Mouse (Mus musculus) kidney, embryonic 14.5 days (tissue): ENCODE measurements at regions not wholly inside any gene's neighbourhood (a gene's known extent, or its start where the extent isn't known, plus 50 kb on each side); places are given as distances from the start of the nearest gene placed in this dataset.

Experiments used
- ATAC-seq: fragments of 200-750 bp; cut with Nextera tagmentation; 2 replicates; pipeline ENCODE4 v1.8.0; 2017; ENCODE audit warnings: moderate number of reproducible peaks, mild to moderate bottlenecking, moderate TSS enrichment, moderate library complexity; ENCODE audit not compliant: low FRiP score, low TSS enrichment
- H3K27ac ChIP-seq: fragments of 300-500 bp; sonication (generic); 2 replicates; pipeline ENCODE4 v1.5.1; 2014; ENCODE audit warnings: low read depth, mild to moderate bottlenecking, low read length, moderate library complexity, mixed read lengths
- H3K27me3 ChIP-seq: fragments of 300-500 bp; sonication (generic); 2 replicates; pipeline ENCODE4 v1.6.1; 2014; ENCODE audit warnings: mild to moderate bottlenecking, low read length; ENCODE audit not compliant: control insufficient read depth, insufficient read depth
- H3K36me3 ChIP-seq: fragments of 300-500 bp; sonication (generic); 2 replicates; pipeline ENCODE4 v1.6.1; 2014; ENCODE audit warnings: low read length, mixed read lengths; ENCODE audit not compliant: control insufficient read depth, insufficient read depth
- H3K4me1 ChIP-seq: fragments of 300-500 bp; sonication (generic); 2 replicates; pipeline ENCODE4 v1.6.1; 2014; ENCODE audit warnings: low read length, mixed read lengths; ENCODE audit not compliant: control insufficient read depth, insufficient read depth
- H3K4me2 ChIP-seq: fragments of 300-500 bp; sonication (generic); replicated peaks from 2 replicates; pipeline ENCODE4 v1.6.1; 2014; ENCODE audit warnings: low read depth, mild to moderate bottlenecking, low read length
- H3K4me3 ChIP-seq: fragments of 300-500 bp; sonication (generic); 2 replicates; pipeline ENCODE4 v1.5.1; 2014; ENCODE audit warnings: mild to moderate bottlenecking, low read length
- H3K9ac ChIP-seq: fragments of 300-500 bp; sonication (generic); 2 replicates; pipeline ENCODE4 v1.6.1; 2014; ENCODE audit warnings: low read depth, mild to moderate bottlenecking, low read length, moderate library complexity
- H3K9me3 ChIP-seq: fragments of 300-500 bp; sonication (generic); 2 replicates; pipeline ENCODE4 v1.6.1; 2016; ENCODE audit warnings: low read length; ENCODE audit not compliant: control insufficient read depth
- WGBS: fragments of 180-500 bp; shearing (Covaris S2); extraction: QIAGEN DNeasy Blood & Tissue Kit; methylation state at CpG from one replicate; pipeline ENCODE4 v1.1.7; 2014; 5-methylcytosine and 5-hydroxymethylcytosine counted together

DNA sequence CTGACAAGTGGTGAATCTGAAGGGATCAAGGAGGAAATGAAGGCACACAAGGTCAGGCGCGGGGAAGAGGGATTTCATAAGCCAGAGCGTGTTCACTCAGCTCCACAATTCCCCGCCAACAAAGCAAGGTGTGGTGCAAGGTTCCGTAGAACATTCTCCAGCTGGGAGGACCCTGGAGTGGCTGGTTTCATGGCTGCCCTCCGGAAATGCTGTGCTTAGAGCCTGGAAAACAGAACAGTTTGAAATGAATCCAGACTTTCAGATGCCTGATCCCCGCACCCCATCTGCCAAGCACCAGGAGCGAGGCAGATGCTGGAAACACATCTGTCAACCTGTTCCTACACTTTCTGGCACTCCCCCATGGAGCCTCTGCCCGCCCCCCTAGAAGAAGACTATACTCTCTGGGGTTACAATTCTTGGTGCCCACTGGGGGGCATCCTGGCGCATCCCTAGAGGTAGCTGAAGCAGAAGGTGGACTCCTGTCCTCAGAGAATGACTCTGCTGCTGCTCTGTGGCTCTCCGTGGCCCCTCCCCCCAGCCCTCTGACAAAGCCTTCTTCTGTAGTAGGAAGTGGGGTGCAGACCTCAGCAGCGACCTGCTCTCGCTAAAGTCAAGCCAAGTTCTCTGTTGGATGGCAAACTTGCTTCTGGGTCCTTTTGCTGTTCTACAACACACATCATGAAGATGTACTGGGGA lies 54.5 kb upstream of the Mafb start:
- Histone ChIP-seq H3K9ac (no peak overlapping the region), H3K27me3 (no peaks in the 10 kb centered on the region), H3K4me1 (peaks cover 9% of the 10 kb centered on the region; the same call in 1 of the 2 replicates), H3K27ac (no peak overlapping the region), H3K9me3 (no peaks in the 10 kb centered on the region), H3K4me3 (no peak overlapping the region), H3K4me2 (peak overlapping the region; percentile 17), H3K36me3 (no peaks in the 10 kb centered on the region)
- 29% methylated on average over 13 of the region's 13 CpGs for WGBS
- 0 out of 2 replicates have a peak, but pooled peaks have one; percentile 32 for ATAC-seq

DNA sequence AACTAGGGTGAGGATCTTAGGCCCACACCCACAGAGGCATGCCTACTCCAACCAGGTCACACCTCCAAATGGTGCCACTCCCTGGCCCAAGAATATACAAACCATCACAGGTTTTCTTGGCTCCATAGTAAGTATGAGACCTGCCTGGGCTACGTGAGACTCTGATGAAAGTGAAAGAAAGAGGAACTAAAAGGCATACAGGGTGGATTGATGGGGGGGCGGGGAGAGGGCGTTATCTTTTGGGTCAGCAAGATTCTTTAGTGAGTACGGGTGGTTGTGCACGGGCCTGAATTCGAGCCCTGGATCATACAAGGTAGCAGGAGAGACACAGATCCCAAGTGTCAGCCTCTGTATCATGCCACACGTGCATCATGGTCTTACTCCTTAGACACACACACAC lies 57.6 kb upstream of the Mafb start:
- H3K27ac ChIP-seq = no peak overlapping the region
- no peaks in the 10 kb centered on the region for H3K36me3 ChIP-seq
- no peaks in the 10 kb centered on the region for H3K27me3 ChIP-seq
- H3K4me1 ChIP-seq = peaks cover 9% of the 10 kb centered on the region; the same call in 1 of the 2 replicates
- no peak overlapping the region for H3K4me3 ChIP-seq
- H3K4me2 ChIP-seq = no peak overlapping the region
- H3K9ac ChIP-seq = no peak overlapping the region
- ATAC-seq = no peak
- H3K9me3 ChIP-seq = no peaks in the 10 kb centered on the region
- WGBS = 93% methylated on average over 7 of the region's 7 CpGs

DNA sequence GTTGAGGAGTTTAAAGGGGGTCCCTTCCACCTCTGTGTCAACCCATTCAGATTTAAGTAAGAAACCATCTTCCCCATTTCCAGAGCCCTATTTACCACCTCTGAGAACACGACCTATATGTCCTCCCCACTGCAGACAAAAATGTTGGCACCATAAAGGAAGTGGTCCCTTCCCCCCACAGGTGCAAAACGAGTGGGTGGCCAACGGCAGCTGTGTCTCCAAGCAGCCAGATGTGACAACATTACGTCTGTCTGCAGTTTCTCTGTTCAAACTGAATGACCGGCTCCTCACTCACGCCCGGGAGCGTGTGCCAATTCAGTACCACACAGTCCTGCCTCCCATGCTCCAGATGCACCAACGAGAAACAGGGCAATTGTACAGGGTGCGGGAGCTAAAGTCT lies 60.6 kb upstream of the Mafb start:
- Histone ChIP-seq H3K4me3 (no peak overlapping the region), H3K4me1 (no peaks in the 10 kb centered on the region), H3K36me3 (no peaks in the 10 kb centered on the region), H3K27me3 (no peaks in the 10 kb centered on the region), H3K4me2 (no peak overlapping the region), H3K9me3 (no peaks in the 10 kb centered on the region), H3K9ac (no peak overlapping the region), H3K27ac (no peak overlapping the region)
- no peak for ATAC-seq
- 50% methylated on average over 10 of the region's 10 CpGs for WGBS

DNA sequence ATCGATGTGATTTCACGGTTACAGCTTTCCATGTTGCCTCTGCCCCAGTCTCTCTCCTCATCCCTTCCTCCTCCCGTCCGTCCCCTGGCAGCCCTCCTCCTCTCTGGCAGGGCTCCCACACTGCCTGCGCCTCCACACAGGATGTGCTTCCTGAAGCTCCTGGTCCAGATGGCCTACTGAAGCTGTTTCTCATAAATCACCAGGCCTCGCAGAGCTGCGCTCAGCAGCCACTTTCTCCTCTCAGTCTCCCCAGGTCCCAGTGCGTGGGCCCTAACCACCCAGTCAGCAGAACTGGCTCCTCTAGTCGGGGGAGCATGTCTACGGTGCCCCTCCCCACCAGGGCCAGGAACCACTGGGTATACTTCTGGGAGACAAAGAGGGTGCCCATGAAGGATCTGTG lies 66.4 kb upstream of the Mafb start:
- peak overlapping the region; percentile 43; the same call in 1 of the 2 replicates for H3K27ac ChIP-seq
- H3K36me3 ChIP-seq = no peaks in the 10 kb centered on the region
- no peak overlapping the region for H3K4me3 ChIP-seq
- H3K9me3 ChIP-seq = no peaks in the 10 kb centered on the region
- peak; percentile 92 for ATAC-seq
- H3K9ac ChIP-seq = no peak overlapping the region
- H3K4me2 ChIP-seq = no peak overlapping the region
- H3K4me1 ChIP-seq = peaks cover 11% of the 10 kb centered on the region; the same call in 1 of the 2 replicates
- WGBS = 24% methylated on average over 10 of the region's 10 CpGs
- no peaks in the 10 kb centered on the region for H3K27me3 ChIP-seq

DNA sequence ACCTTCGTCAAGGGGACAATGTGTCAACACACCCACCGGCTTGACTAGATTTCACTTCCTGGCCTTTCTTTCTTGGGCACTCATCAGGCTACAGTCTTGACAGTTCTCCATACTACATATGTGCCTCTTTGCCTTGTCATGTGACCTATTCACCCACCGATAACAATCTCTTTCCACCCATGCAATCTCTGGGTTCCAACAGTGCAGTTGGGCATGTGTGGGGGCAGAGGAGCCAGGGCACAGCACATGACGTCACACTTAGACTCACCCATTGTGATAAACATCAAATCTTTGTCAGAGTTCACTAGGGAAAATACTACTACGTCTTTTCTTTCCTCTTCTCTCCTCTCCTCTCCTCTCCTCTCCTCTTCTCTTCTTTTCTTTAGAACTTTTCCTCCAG lies 67.8 kb upstream of the Mafb start:
- H3K36me3 ChIP-seq = no peaks in the 10 kb centered on the region
- H3K9me3 ChIP-seq = no peaks in the 10 kb centered on the region
- no peak for ATAC-seq
- WGBS = 82% methylated on average over 5 of the region's 5 CpGs
- H3K9ac ChIP-seq = no peak overlapping the region
- no peak overlapping the region for H3K4me2 ChIP-seq
- peaks cover 11% of the 10 kb centered on the region; the same call in 1 of the 2 replicates for H3K4me1 ChIP-seq
- no peak overlapping the region for H3K4me3 ChIP-seq
- H3K27me3 ChIP-seq = no peaks in the 10 kb centered on the region
- no peak overlapping the region for H3K27ac ChIP-seq

DNA sequence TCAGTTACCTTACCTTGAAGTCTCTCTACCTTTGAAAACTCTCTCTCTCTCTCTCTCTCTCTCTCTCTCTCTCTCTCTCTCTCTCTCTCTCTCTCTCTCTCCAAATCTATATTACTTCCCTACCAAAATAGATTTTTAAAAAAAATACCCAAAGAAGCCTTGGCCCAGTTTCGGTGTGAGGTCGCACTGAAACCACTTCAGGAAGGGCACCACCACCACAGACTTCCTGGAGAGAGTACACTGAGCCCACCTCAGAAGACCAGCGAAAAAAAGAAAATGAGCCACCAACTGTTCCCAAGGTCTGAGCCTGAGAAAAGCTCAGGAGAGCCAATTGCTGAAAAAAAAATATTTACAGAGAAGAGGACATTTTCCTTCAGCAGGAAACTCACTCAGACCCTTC lies 68.8 kb upstream of the Mafb start:
- ATAC-seq = no peak
- 76% methylated on average over 3 of the region's 3 CpGs for WGBS
- no peaks in the 10 kb centered on the region for H3K36me3 ChIP-seq
- H3K4me3 ChIP-seq = no peak overlapping the region
- no peak overlapping the region for H3K9ac ChIP-seq
- H3K4me2 ChIP-seq = no peak overlapping the region
- H3K27ac ChIP-seq = no peak overlapping the region
- H3K27me3 ChIP-seq = no peaks in the 10 kb centered on the region
- H3K4me1 ChIP-seq = peaks cover 11% of the 10 kb centered on the region; the same call in 1 of the 2 replicates
- H3K9me3 ChIP-seq = no peaks in the 10 kb centered on the region

DNA sequence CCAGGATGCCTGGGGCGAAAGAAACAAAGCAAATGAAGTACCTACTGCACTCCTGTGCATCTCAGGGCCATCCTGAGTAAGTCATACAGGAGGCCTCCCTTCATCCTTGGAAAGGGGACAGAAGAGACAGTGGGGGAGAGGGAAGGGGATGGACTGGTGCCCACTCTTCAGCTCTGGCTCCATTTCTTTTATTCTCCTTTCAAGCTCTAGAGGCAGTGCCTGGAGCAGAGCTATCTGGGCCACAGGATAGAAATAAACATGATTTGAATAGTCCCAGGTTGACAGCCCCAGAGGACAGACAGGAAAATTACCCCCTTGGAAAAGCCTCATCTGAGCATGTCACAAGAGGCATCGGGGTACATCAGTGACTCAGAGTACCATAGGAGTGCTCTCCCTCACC lies 72.2 kb upstream of the Mafb start:
- Histone ChIP-seq H3K4me2 (no peak overlapping the region), H3K36me3 (no peaks in the 10 kb centered on the region), H3K9me3 (no peaks in the 10 kb centered on the region), H3K4me3 (no peak overlapping the region), H3K27me3 (no peaks in the 10 kb centered on the region), H3K27ac (no peak overlapping the region), H3K4me1 (no peaks in the 10 kb centered on the region), H3K9ac (no peak overlapping the region)
- 93% methylated on average over 2 of the region's 2 CpGs for WGBS
- no peak for ATAC-seq

DNA sequence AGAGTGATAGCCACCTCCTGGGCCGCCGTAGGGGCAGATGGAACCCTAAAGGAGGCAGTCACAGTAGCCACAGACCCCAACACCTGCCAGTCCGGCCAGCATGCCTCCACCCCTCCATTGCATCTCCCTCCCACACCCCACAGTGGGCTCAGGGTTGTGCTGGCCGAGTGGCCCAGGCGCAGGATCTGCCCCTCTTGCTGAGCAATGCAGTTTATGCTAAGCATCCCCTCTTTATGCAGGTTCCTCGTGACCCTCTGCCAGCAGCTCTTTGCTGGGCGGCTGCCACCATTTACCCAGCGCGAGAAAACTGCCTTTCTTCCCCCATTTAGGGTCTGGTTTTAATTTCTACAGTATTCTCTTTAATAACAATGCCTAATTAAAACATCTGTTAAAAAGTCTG lies 73.4 kb upstream of the Mafb start:
- Histone ChIP-seq H3K9ac (no peak overlapping the region), H3K27ac (no peak overlapping the region), H3K27me3 (no peaks in the 10 kb centered on the region), H3K36me3 (no peaks in the 10 kb centered on the region), H3K4me1 (no peaks in the 10 kb centered on the region), H3K4me2 (no peak overlapping the region), H3K4me3 (no peak overlapping the region), H3K9me3 (no peaks in the 10 kb centered on the region)
- WGBS = 88% methylated on average over 9 of the region's 9 CpGs
- ATAC-seq = no peak

DNA sequence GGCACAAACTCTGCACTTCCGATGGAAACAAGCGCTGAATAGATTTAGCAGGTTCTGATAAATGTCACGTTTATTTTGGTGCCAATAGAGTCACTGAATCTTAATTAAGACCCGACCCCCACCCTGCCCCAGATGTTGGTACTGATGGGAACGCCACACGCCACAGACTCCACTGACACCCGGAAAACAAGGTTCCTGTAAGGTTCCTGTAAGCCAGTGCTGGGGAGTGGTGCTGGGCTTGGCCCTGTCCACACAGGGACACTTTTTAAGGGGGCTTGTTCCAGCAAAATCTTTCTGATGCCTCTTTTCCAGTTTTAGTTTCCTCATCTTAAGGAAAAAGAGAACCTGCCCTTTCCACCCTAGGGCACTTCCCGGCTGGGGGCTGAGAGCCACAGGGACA lies 84.2 kb upstream of the Mafb start:
- peak overlapping the region; percentile 89 for H3K27ac ChIP-seq
- peaks cover 23% of the 10 kb centered on the region for H3K4me1 ChIP-seq
- H3K4me3 ChIP-seq = peak overlapping the region; percentile 34; the same call in 1 of the 2 replicates
- peak overlapping the region; percentile 57; the same call in 1 of the 2 replicates for H3K9ac ChIP-seq
- H3K36me3 ChIP-seq = no peaks in the 10 kb centered on the region
- H3K9me3 ChIP-seq = no peaks in the 10 kb centered on the region
- H3K4me2 ChIP-seq = peak overlapping the region; percentile 56
- H3K27me3 ChIP-seq = no peaks in the 10 kb centered on the region
- peak; percentile 65; the same call in 1 of the 2 replicates for ATAC-seq
- 16% methylated on average over 8 of the region's 8 CpGs for WGBS
